Mouse (Mus musculus): ENCODE measurements around the gene Fastkd2.

GRCm38 (mm10) chr1:63794326-63794725 is 63.9 kb downstream of the Fastkd2 start:
- no peak for TF ChIP-seq CTCF (IDR thresholded peaks at IDR 0.05; ENCODE audit: insufficient read depth, low read length)
- TF ChIP-seq POLR2A (IDR thresholded peaks at IDR 0.05; ENCODE audit: borderline replicate concordance, extremely low read depth, low read depth, low read length), result no peak

Data from lung, adult 2 months (tissue).